Mouse (Mus musculus) lung, postnatal 0 days (tissue): ENCODE measurements around the gene Epb41l1. TPM values are rescaled to one million over a fixed set of nuclear protein-coding genes. Genes with fewer than 3 reads are reported as not detected.

Experiments used
- ATAC-seq: fragments of 200-750 bp; cut with Nextera tagmentation; 2 replicates; pipeline ENCODE4 v1.8.0; 2017; ENCODE audit warnings: moderate library complexity
- DNase-seq: peaks from one replicate; pipeline ENCODE4 v3.0.0-alpha.2; 2016; ENCODE audit warnings: low spot score
- H3K27ac ChIP-seq: fragments of 300-500 bp; sonication (generic); 2 replicates; pipeline ENCODE4 v1.5.1; 2014; ENCODE audit warnings: antibody characterized with exemption, mild to moderate bottlenecking, low read length, mixed read lengths
- H3K27me3 ChIP-seq: fragments of 300-500 bp; sonication (generic); replicated peaks from 2 replicates; pipeline ENCODE4 v1.6.1; 2014; ENCODE audit warnings: low read length, mixed read lengths; ENCODE audit not compliant: insufficient read depth
- H3K36me3 ChIP-seq: fragments of 300-500 bp; sonication (generic); 2 replicates; pipeline ENCODE4 v1.6.1; 2014; ENCODE audit warnings: low read length, mixed read lengths; ENCODE audit not compliant: insufficient read depth
- H3K4me1 ChIP-seq: fragments of 300-500 bp; sonication (generic); 2 replicates; pipeline ENCODE4 v1.6.1; 2014; ENCODE audit warnings: antibody characterized with exemption, low read depth, low read length, mixed read lengths; ENCODE audit not compliant: insufficient read depth
- H3K4me2 ChIP-seq: fragments of 300-500 bp; sonication (generic); replicated peaks from 2 replicates; pipeline ENCODE4 v1.6.1; 2014; ENCODE audit warnings: low read depth, mild to moderate bottlenecking, low read length, moderate library complexity, mixed read lengths
- H3K4me3 ChIP-seq: fragments of 300-500 bp; sonication (generic); 2 replicates; pipeline ENCODE4 v1.5.1; 2014; ENCODE audit warnings: low read depth, low read length
- H3K9ac ChIP-seq: fragments of 300-500 bp; sonication (generic); replicated peaks from 2 replicates; pipeline ENCODE4 v1.6.1; 2014; ENCODE audit warnings: low read depth, mild to moderate bottlenecking
- H3K9me3 ChIP-seq: fragments of 300-500 bp; sonication (generic); 2 replicates; pipeline ENCODE4 v1.6.1; 2016; ENCODE audit warnings: low read length, mixed read lengths
- CTCF ChIP-seq: IDR thresholded peaks from 2 replicates; pipeline ENCODE4 v1.5.1; 2016; ENCODE audit warnings: antibody characterized with exemption, mild to moderate bottlenecking
- EP300 ChIP-seq: IDR thresholded peaks from 2 replicates; pipeline ENCODE4 v1.6.1; 2016; ENCODE audit warnings: antibody characterized with exemption, mild to moderate bottlenecking, control low read depth
- WGBS: fragments of 180-500 bp; shearing (Covaris S2); extraction: QIAGEN DNeasy Blood & Tissue Kit; methylation state at CpG from one replicate; pipeline ENCODE4 v1.1.7; 2014; 5-methylcytosine and 5-hydroxymethylcytosine counted together
- polyA plus RNA-seq: library from polyadenylated mRNA; unstranded; fragments of >200 nt; fragmentation: Nextera tagmentation; extraction: Ambion mirVana; gene quantifications from 2 replicates; pipeline ENCODE4 v1.2.1, GENCODE M21; 2015

The Epb41l1 gene
- polyA plus RNA-seq, 1 experiment from 2014 or later = 1.2 TPM

DNA sequence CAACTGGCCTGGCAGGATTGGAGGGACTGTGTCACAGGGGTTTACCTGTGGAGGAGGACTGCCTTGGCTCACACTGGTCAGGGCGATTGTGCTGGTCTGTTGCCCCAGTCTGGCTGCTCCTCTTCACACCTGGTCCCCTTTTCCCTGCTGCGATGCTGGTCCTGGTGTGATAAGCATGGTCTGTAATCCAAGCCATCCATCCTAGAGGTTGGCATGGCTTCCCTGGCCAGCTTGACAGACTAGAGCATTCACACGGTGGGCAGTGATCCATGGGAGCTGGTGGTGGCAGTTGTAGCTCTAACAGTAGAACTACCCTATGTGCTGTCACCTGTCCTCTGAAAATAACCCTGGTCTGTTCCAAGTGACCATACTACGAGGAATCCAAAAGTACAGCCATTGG is 43.7 kb downstream of the Epb41l1 start:
- Histone ChIP-seq H3K27ac (no peak overlapping the region), H3K36me3 (no peaks in the 10 kb centered on the region), H3K4me1 (no peaks in the 10 kb centered on the region), H3K9me3 (no peaks in the 10 kb centered on the region), H3K9ac (no peak overlapping the region), H3K4me2 (no peak overlapping the region), H3K27me3 (no peaks in the 10 kb centered on the region), H3K4me3 (no peak overlapping the region)
- 83% methylated on average over 4 of the region's 4 CpGs for WGBS
- ATAC-seq (no peak), DNase-seq (no peak)
- TF ChIP-seq EP300 (no peak), CTCF (no peak)

DNA sequence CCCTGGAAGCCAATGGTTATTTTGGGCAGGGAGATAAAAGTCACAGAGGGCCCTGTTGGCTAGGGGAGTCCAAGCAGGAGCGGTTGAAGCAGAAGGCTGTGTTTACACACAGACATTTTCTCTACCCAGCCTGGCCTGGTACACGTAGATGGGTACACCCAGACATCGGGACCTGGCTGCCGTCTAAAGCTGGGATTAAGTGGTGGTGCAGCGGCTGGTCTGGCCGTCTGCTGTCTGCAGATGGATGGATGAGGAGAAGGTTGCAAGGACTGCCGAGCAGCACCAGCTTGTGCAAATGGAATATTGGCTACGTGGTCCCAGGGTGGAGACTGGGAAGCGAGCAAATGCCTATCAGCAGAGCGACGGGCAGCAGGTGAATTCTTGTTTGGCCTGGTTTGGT is 46.8 kb downstream of the Epb41l1 start:
- Histone ChIP-seq H3K27me3 (no peaks in the 10 kb centered on the region), H3K4me1 (no peaks in the 10 kb centered on the region), H3K36me3 (no peaks in the 10 kb centered on the region), H3K9ac (no peak overlapping the region), H3K4me2 (no peak overlapping the region), H3K27ac (no peak overlapping the region), H3K4me3 (no peak overlapping the region), H3K9me3 (no peaks in the 10 kb centered on the region)
- no peak for ATAC-seq
- DNase-seq = no peak
- TF ChIP-seq CTCF (no peak), EP300 (no peak)
- 81% methylated on average over 11 of the region's 11 CpGs for WGBS

DNA sequence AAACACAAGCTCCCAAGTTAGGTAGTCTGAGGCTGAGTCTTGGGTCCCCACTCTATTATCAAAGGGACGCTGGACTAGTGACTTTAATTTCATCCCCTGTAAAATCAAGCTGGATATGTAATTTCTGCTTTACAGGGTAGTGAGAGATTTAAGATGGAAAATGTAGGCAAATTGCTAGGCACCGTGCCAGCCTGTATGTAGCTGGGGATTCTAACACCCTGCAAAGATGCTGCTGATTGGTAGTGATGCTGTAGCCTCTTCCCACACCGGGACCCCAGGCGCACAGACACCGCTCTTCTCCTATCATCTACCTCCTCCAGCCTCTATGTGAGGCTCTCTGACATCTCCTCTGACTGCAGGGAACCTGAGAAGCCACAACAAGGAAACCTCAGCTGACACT is 48.2 kb downstream of the Epb41l1 start:
- Histone ChIP-seq H3K4me3 (no peak overlapping the region), H3K4me2 (no peak overlapping the region), H3K9ac (no peak overlapping the region), H3K27me3 (no peaks in the 10 kb centered on the region), H3K9me3 (no peaks in the 10 kb centered on the region), H3K36me3 (no peaks in the 10 kb centered on the region), H3K27ac (no peak overlapping the region), H3K4me1 (no peaks in the 10 kb centered on the region)
- ATAC-seq (no peak), DNase-seq (no peak)
- TF ChIP-seq EP300 (no peak), CTCF (no peak)
- WGBS = 80% methylated on average over 5 of the region's 5 CpGs

DNA sequence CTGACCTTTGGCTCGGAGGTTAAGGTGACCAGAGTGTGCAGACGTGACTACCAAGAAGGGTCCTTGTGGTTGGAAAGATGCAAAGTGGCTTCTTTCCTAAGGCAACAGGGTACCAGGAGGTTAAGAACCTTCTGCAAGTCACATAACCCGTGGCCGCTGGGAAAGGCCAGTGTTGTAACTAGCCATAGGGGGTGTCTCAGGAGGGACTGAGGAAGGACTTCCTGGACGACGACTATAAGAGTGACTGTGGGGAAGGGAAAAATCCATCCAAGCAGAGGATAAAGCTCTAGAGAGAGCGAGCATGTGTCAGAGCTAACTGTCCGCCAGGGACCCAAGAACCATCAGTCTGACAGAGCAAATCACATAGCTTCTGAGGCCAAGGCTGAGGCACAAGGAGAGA is 48.8 kb downstream of the Epb41l1 start:
- H3K9ac ChIP-seq = no peak overlapping the region
- ATAC-seq (no peak), DNase-seq (no peak)
- no peak overlapping the region for H3K4me2 ChIP-seq
- no peaks in the 10 kb centered on the region for H3K9me3 ChIP-seq
- H3K27me3 ChIP-seq = no peaks in the 10 kb centered on the region
- H3K4me1 ChIP-seq = no peaks in the 10 kb centered on the region
- TF ChIP-seq EP300 (no peak), CTCF (no peak)
- H3K27ac ChIP-seq = no peak overlapping the region
- H3K36me3 ChIP-seq = no peaks in the 10 kb centered on the region
- no peak overlapping the region for H3K4me3 ChIP-seq
- WGBS = 76% methylated on average over 8 of the region's 8 CpGs

DNA sequence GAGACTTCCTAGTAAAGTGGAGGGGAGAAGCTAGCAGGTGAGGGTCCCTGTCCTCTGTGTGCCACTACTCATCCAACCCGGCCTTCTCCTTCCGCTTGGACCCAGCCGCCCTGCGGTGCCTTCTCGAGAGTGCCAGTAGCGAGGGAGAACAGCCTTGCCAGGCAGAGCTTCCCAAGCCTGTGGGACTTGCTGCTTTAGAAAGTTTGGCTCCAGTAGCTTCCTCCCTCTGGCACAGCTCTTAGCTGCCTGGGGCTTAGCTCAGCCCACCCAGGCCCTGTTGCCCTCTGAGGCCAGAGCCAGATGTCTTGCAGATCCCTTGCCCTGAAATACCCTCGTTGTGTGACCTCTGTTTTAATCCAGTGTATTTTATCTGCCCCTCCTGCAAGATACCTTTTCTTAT is 50.2 kb downstream of the Epb41l1 start:
- no peaks in the 10 kb centered on the region for H3K4me1 ChIP-seq
- WGBS = 85% methylated on average over 7 of the region's 7 CpGs
- H3K27ac ChIP-seq = no peak overlapping the region
- H3K9me3 ChIP-seq = no peaks in the 10 kb centered on the region
- no peak overlapping the region for H3K4me3 ChIP-seq
- DNase-seq (no peak), ATAC-seq (no peak)
- H3K4me2 ChIP-seq = no peak overlapping the region
- no peaks in the 10 kb centered on the region for H3K36me3 ChIP-seq
- no peak for TF ChIP-seq EP300
- no peak for TF ChIP-seq CTCF
- H3K27me3 ChIP-seq = no peaks in the 10 kb centered on the region
- H3K9ac ChIP-seq = no peak overlapping the region

DNA sequence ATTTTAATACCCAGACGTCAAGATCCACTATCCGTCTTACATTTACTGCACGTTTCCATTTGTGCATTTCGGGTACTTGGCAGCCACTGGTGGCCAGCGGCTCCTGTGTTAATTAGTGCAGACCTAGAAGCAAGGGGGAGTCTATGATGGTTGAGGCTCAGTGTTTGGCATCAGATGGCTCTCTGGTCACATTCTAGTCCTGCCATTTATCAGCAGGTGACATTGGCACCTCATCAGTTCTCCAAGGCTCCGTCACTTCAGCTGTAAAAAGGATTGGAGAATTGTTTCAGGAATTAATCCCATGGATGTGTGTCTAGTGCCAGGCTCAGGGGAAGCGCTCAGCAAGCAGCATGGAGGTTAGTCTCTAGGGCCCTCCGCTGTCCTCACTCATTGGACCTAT is 51.6 kb downstream of the Epb41l1 start:
- H3K36me3 ChIP-seq = no peaks in the 10 kb centered on the region
- H3K4me3 ChIP-seq = no peak overlapping the region
- DNase-seq (no peak), ATAC-seq (no peak)
- H3K9me3 ChIP-seq = no peaks in the 10 kb centered on the region
- H3K9ac ChIP-seq = no peak overlapping the region
- TF ChIP-seq EP300 (no peak), CTCF (no peak)
- no peak overlapping the region for H3K4me2 ChIP-seq
- no peaks in the 10 kb centered on the region for H3K4me1 ChIP-seq
- 85% methylated on average over 8 of the region's 8 CpGs for WGBS
- H3K27me3 ChIP-seq = no peaks in the 10 kb centered on the region
- H3K27ac ChIP-seq = no peak overlapping the region

DNA sequence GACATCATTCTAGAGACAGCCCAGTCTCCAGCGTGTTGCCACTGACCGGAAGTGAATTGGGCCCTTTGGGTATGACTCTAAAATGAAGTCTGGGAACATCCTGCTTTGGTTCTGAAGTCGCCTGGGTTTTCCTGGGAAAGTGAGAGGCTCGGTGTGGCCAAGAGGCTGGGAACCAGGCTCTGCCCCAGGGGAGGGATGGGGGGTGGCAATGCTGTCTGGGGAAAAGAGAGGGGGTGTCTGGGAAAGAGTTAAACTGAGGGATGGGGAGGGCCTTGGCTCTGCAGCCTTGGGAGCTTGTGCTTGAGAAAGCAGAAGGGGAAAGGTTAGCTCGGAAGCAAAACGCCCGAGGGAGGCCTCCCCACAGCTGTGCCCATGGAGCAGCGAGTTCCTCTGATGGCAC is 53.0 kb downstream of the Epb41l1 start:
- Histone ChIP-seq H3K9ac (no peak overlapping the region), H3K27ac (no peak overlapping the region), H3K4me1 (no peaks in the 10 kb centered on the region), H3K9me3 (no peaks in the 10 kb centered on the region), H3K4me2 (no peak overlapping the region), H3K27me3 (no peaks in the 10 kb centered on the region), H3K36me3 (no peaks in the 10 kb centered on the region), H3K4me3 (no peak overlapping the region)
- TF ChIP-seq CTCF = no peak
- TF ChIP-seq EP300 = no peak
- ATAC-seq (no peak), DNase-seq (no peak)
- WGBS = 55% methylated on average over 8 of the region's 8 CpGs
